Mouse (Mus musculus) lung, embryonic 15.5 days (tissue): Measurements from ENCODE around the gene Phgdh. TPM values are rescaled to one million over a fixed set of nuclear protein-coding genes. Genes with fewer than 3 reads are reported as not detected.
"Not testable (repeated sequence)": the region's sequence is repeated elsewhere in the genome, so short reads cannot be mapped to it uniquely, and the experiment has no call there.

ENCODE experiments used
- ATAC-seq: fragments of 200-750 bp; cut with Nextera tagmentation; 2 replicates; pipeline ENCODE4 v1.8.0; 2017; ENCODE audit warnings: moderate number of reproducible peaks, borderline replicate concordance; ENCODE audit not compliant: low FRiP score, low TSS enrichment; ENCODE audit errors: extremely low read depth
- H3K27ac ChIP-seq: fragments of 300-500 bp; sonication (generic); 2 replicates; pipeline ENCODE4 v1.5.1; 2015; ENCODE audit warnings: moderate library complexity, mild to moderate bottlenecking, inconsistent platforms
- H3K27me3 ChIP-seq: fragments of 300-500 bp; sonication (generic); 2 replicates; pipeline ENCODE4 v1.6.1; 2015; ENCODE audit warnings: inconsistent platforms
- H3K36me3 ChIP-seq: fragments of 300-500 bp; sonication (generic); 2 replicates; pipeline ENCODE4 v1.6.1; 2015; ENCODE audit warnings: inconsistent platforms
- H3K4me1 ChIP-seq: fragments of 300-500 bp; sonication (generic); 2 replicates; pipeline ENCODE4 v1.6.1; 2015; ENCODE audit warnings: inconsistent platforms
- H3K4me2 ChIP-seq: fragments of 300-500 bp; sonication (generic); 2 replicates; pipeline ENCODE4 v1.6.1; 2015; ENCODE audit warnings: inconsistent platforms, mild to moderate bottlenecking, moderate library complexity
- H3K4me3 ChIP-seq: fragments of 300-500 bp; sonication (generic); 2 replicates; pipeline ENCODE4 v1.5.1; 2015; ENCODE audit warnings: mild to moderate bottlenecking, inconsistent platforms
- H3K9ac ChIP-seq: fragments of 300-500 bp; sonication (generic); 2 replicates; pipeline ENCODE4 v1.6.1; 2015; ENCODE audit warnings: inconsistent platforms
- H3K9me3 ChIP-seq: fragments of 300-500 bp; sonication (generic); 2 replicates; pipeline ENCODE4 v1.6.1; 2016; ENCODE audit warnings: inconsistent platforms
- WGBS: fragments of 180-500 bp; shearing (Covaris S2); methylation state at CpG from one replicate; pipeline ENCODE4 v1.1.7; 2015; 5-methylcytosine and 5-hydroxymethylcytosine counted together
- polyA plus RNA-seq: library from polyadenylated mRNA; unstranded; fragments of >200 nt; fragmentation: Nextera tagmentation; extraction: Ambion mirVana; gene quantifications from 2 replicates; pipeline ENCODE4 v1.2.1, GENCODE M21; 2015

The Phgdh gene
- 202 and 209 TPM in 2 replicates for polyA plus RNA-seq

GRCm38 (mm10) chr3:98339706-98340109 lies at the start of gene Phgdh:
Gene Phgdh, minus strand, starts transcription at chr3:98339990.
- 1% methylated on average over 10 of the region's 10 CpGs for whole genome bisulfite sequencing
- H3K4me3 ChIP-seq = peak within 1 kb of the TSS; percentile 48
- H3K27me3 ChIP-seq, H3K9me3 ChIP-seq, H3K36me3 ChIP-seq: not testable (repeated sequence)
- H3K4me2 ChIP-seq = peak within 1 kb of the TSS; percentile 78
- peak within 1 kb of the TSS; percentile 74 for H3K27ac ChIP-seq
- H3K4me1 ChIP-seq = peaks cover 24% of the 10 kb centered on the region
- peak within 1 kb of the TSS; percentile 37 for H3K9ac ChIP-seq
- peak; percentile 85; the same call in 1 of the 2 replicates for ATAC-seq

- no peaks in the 10 kb centered on the region for H3K36me3 ChIP-seq
- no peak overlapping the region for H3K4me2 ChIP-seq
- 64% methylated on average over 3 of the region's 3 CpGs for WGBS
- no peaks in the 10 kb centered on the region for H3K27me3 ChIP-seq
- no peaks in the 10 kb centered on the region for H3K9me3 ChIP-seq
- H3K27ac ChIP-seq = no peak overlapping the region
- H3K9ac ChIP-seq = no peak overlapping the region
- no peak for ATAC-seq
- H3K4me1 ChIP-seq = 0 out of 2 replicates have a peak, but pooled peaks cover 6% of the 10 kb centered on the region
- no peak overlapping the region for H3K4me3 ChIP-seq
These were observed 49.5 kb upstream of the Phgdh start for GRCm38 (mm10) chr3:98389305-98389704.

- Histone ChIP-seq H3K9ac (no peak overlapping the region), H3K27me3 (no peaks in the 10 kb centered on the region), H3K36me3 (no peaks in the 10 kb centered on the region), H3K9me3 (no peaks in the 10 kb centered on the region), H3K4me1 (peaks cover 18% of the 10 kb centered on the region), H3K4me2 (no peak overlapping the region), H3K27ac (no peak overlapping the region), H3K4me3 (no peak overlapping the region)
- 77% methylated on average over 7 of the region's 7 CpGs for WGBS
- no peak for ATAC-seq
These were observed 48.0 kb upstream of the Phgdh start for GRCm38 (mm10) chr3:98387756-98388155.

- Histone ChIP-seq H3K9ac (no peak overlapping the region), H3K4me1 (peaks cover 18% of the 10 kb centered on the region), H3K36me3 (no peaks in the 10 kb centered on the region), H3K27me3 (no peaks in the 10 kb centered on the region), H3K27ac (no peak overlapping the region), H3K9me3 (no peaks in the 10 kb centered on the region), H3K4me3 (no peak overlapping the region), H3K4me2 (no peak overlapping the region)
- WGBS = 46% methylated on average over 4 of the region's 4 CpGs
- ATAC-seq = no peak
These were observed 47.3 kb upstream of the Phgdh start for GRCm38 (mm10) chr3:98387086-98387485.

GRCm38 (mm10) chr3:98383024-98383790 lies 43.4 kb upstream of the Phgdh start:
- no peaks in the 10 kb centered on the region for H3K27me3 ChIP-seq
- H3K36me3 ChIP-seq = no peaks in the 10 kb centered on the region
- peak overlapping the region; percentile 66 for H3K9ac ChIP-seq
- H3K27ac ChIP-seq = no peak overlapping the region
- no peak; the same call in 1 of the 2 replicates for ATAC-seq
- peaks cover 24% of the 10 kb centered on the region for H3K4me1 ChIP-seq
- no peaks in the 10 kb centered on the region for H3K9me3 ChIP-seq
- WGBS = 9% methylated on average over 21 of the region's 21 CpGs
- H3K4me2 ChIP-seq = peak overlapping the region; percentile 88
- peak overlapping the region; percentile 61 for H3K4me3 ChIP-seq

- H3K9ac ChIP-seq = peak within 1 kb of the TSS; percentile 66
- H3K36me3 ChIP-seq = no peaks in the 10 kb centered on the region
- H3K4me3 ChIP-seq = peak within 1 kb of the TSS; percentile 61
- H3K27me3 ChIP-seq = no peaks in the 10 kb centered on the region
- peaks cover 19% of the 10 kb centered on the region for H3K4me1 ChIP-seq
- H3K27ac ChIP-seq = peak within 1 kb of the TSS; percentile 49
- no peaks in the 10 kb centered on the region for H3K9me3 ChIP-seq
- 1% methylated on average over 42 of the region's 42 CpGs for WGBS
- H3K4me2 ChIP-seq = peak within 1 kb of the TSS; percentile 88
- peak; percentile 89 for ATAC-seq
These were observed 42.6 kb upstream of the Phgdh start, which contains the start of gene Zfp697 for GRCm38 (mm10) chr3:98382246-98382939. Gene Zfp697, plus strand, starts transcription at chr3:98382461.

- Histone ChIP-seq H3K27ac (peak overlapping the region; percentile 49), H3K9ac (peak overlapping the region; percentile 66), H3K4me1 (peaks cover 19% of the 10 kb centered on the region), H3K4me2 (peak overlapping the region; percentile 88), H3K9me3 (no peaks in the 10 kb centered on the region), H3K36me3 (no peaks in the 10 kb centered on the region), H3K27me3 (no peaks in the 10 kb centered on the region), H3K4me3 (peak overlapping the region; percentile 61)
- WGBS = 6% methylated on average over 17 of the region's 17 CpGs
- ATAC-seq = peak; percentile 5; the same call in 1 of the 2 replicates
These were observed 42.0 kb upstream of the Phgdh start for GRCm38 (mm10) chr3:98381677-98382245.

- H3K27me3 ChIP-seq = no peaks in the 10 kb centered on the region
- H3K4me2 ChIP-seq = no peak overlapping the region
- H3K27ac ChIP-seq = no peak overlapping the region
- no peak overlapping the region for H3K4me3 ChIP-seq
- WGBS = 3% methylated on average over 7 of the region's 7 CpGs
- peaks cover 19% of the 10 kb centered on the region for H3K4me1 ChIP-seq
- no peak for ATAC-seq
- no peaks in the 10 kb centered on the region for H3K36me3 ChIP-seq
- H3K9me3 ChIP-seq = no peaks in the 10 kb centered on the region
- no peak overlapping the region for H3K9ac ChIP-seq
These were observed 39.4 kb upstream of the Phgdh start for GRCm38 (mm10) chr3:98379236-98379635.

- H3K4me2 ChIP-seq = no peak overlapping the region
- H3K27me3 ChIP-seq = no peaks in the 10 kb centered on the region
- H3K9me3 ChIP-seq = no peaks in the 10 kb centered on the region
- no peak for ATAC-seq
- no peak overlapping the region for H3K27ac ChIP-seq
- H3K9ac ChIP-seq = no peak overlapping the region
- 75% methylated on average over 4 of the region's 4 CpGs for WGBS
- no peaks in the 10 kb centered on the region for H3K36me3 ChIP-seq
- H3K4me3 ChIP-seq = no peak overlapping the region
- peaks cover 10% of the 10 kb centered on the region for H3K4me1 ChIP-seq
These were observed 38.5 kb upstream of the Phgdh start for GRCm38 (mm10) chr3:98378267-98378666.

GRCm38 (mm10) chr3:98374980-98375379 lies 35.2 kb upstream of the Phgdh start:
- no peaks in the 10 kb centered on the region for H3K9me3 ChIP-seq
- no peak overlapping the region for H3K27ac ChIP-seq
- no peaks in the 10 kb centered on the region for H3K4me1 ChIP-seq
- H3K36me3 ChIP-seq = no peaks in the 10 kb centered on the region
- no peak overlapping the region for H3K9ac ChIP-seq
- no peak overlapping the region for H3K4me3 ChIP-seq
- H3K27me3 ChIP-seq = no peaks in the 10 kb centered on the region
- no peak overlapping the region for H3K4me2 ChIP-seq
- ATAC-seq = no peak
- WGBS = 70% methylated on average over 5 of the region's 5 CpGs

GRCm38 (mm10) chr3:98374062-98374719 lies 34.4 kb upstream of the Phgdh start:
- H3K9ac ChIP-seq = no peak overlapping the region

More at GRCm38 (mm10) chr3:98374062-98374719, 34.4 kb upstream of the Phgdh start:
- Histone ChIP-seq H3K27ac (no peak overlapping the region), H3K36me3 (no peaks in the 10 kb centered on the region), H3K27me3 (no peaks in the 10 kb centered on the region), H3K4me1 (no peaks in the 10 kb centered on the region), H3K9me3 (no peaks in the 10 kb centered on the region), H3K4me2 (no peak overlapping the region), H3K4me3 (no peak overlapping the region)
- WGBS = 23% methylated on average over 3 of the region's 3 CpGs
- ATAC-seq = no peak
